Mouse (Mus musculus) adrenal gland, adult 18-20 months (tissue): Measurements from ENCODE around the gene Prss27. TPM values are rescaled to one million over a fixed set of nuclear protein-coding genes. Genes with fewer than 3 reads are reported as not detected.

ENCODE experiments used
- microRNA-seq, 2 experiments: library from miRNA; unstranded; fragments of <30 nt; microRNA quantifications; one replicate each; pipeline ENCODE4 v1.2.0; 2021; ENCODE audit warnings: borderline number of aligned reads in 2 of 2
- total RNA-seq, 2 experiments: library from RNA; stranded (reverse); gene quantifications; 1 replicate in 1 of 2; 2 replicates in 1 of 2; pipeline ENCODE4 v1.2.3; 2021

The Prss27 gene
- total RNA-seq, 2 experiments from 2014 or later = 0.23 to 1.3 TPM

Small RNAs within 50 kb of the gene (microRNA-seq; reads per million reads assigned to microRNA genes)
- 0 reads per million in 2 experiments for gene Gm27700

Other genes starting within 250 kb of the Prss27 start
- 100 to 1,000 TPM; 480 to 746 TPM for gene Srrm2, start 247.6 kb upstream of the Prss27 start, total RNA-seq
- 100 to 1,000 TPM; 352 to 413 TPM for gene Elob, start 209.0 kb upstream of the Prss27 start, total RNA-seq
- gene Prss33, start 202.1 kb upstream of the Prss27 start, total RNA-seq = not detected
- not detected for gene Prss32, start 194.3 kb upstream of the Prss27 start, total RNA-seq
- under 1 TPM; 0.60 to 0.74 TPM for gene Prss41, start 194.0 kb upstream of the Prss27 start, total RNA-seq
- not detected for gene Prss21, start 170.1 kb upstream of the Prss27 start, total RNA-seq
- not detected for gene Dcpp1, start 157.3 kb upstream of the Prss27 start, total RNA-seq
- gene Dcpp2, start 157.3 kb upstream of the Prss27 start, total RNA-seq = not detected
- not detected for gene Dcpp3, start 120.7 kb upstream of the Prss27 start, total RNA-seq
- gene Sbp, start 96.5 kb upstream of the Prss27 start, total RNA-seq = not detected
- gene Sbpl, start 82.9 kb upstream of the Prss27 start, total RNA-seq = not detected
- under 1 TPM in 1 of 2 experiments, not detected in 1; 0.64 TPM for gene Prss30, start 57.6 kb upstream of the Prss27 start, total RNA-seq
- gene Prss22, start 40.0 kb upstream of the Prss27 start, total RNA-seq = not detected
- 10 to 100 TPM; 11.1 to 12.2 TPM for gene Kctd5, start 35.3 kb downstream of the Prss27 start, total RNA-seq
- gene Pdpk1, start 112.8 kb downstream of the Prss27 start, total RNA-seq = 10 to 100 TPM; 54.4 to 57.5 TPM
- gene Amdhd2, start 125.6 kb downstream of the Prss27 start, total RNA-seq = 10 to 100 TPM; 23.8 to 29.2 TPM
- gene Atp6v0c, start 131.6 kb downstream of the Prss27 start, total RNA-seq = 100 to 1,000 TPM; 434 to 484 TPM
- 10 to 100 TPM; 11.0 to 14.3 TPM for gene Tbc1d24, start 167.4 kb downstream of the Prss27 start, total RNA-seq
- 1 to 10 TPM; 1.5 to 2.1 TPM for gene Ntn3, start 171.4 kb downstream of the Prss27 start, total RNA-seq
- gene Tedc2, start 182.7 kb downstream of the Prss27 start, total RNA-seq = 1 to 10 TPM; 3.5 to 7.1 TPM
- 1 to 10 TPM; 2.2 to 2.3 TPM for gene Ccnf, start 213.3 kb downstream of the Prss27 start, total RNA-seq